ENCODE assay signal across 8 mouse cellular contexts in the genomic region with DNA sequence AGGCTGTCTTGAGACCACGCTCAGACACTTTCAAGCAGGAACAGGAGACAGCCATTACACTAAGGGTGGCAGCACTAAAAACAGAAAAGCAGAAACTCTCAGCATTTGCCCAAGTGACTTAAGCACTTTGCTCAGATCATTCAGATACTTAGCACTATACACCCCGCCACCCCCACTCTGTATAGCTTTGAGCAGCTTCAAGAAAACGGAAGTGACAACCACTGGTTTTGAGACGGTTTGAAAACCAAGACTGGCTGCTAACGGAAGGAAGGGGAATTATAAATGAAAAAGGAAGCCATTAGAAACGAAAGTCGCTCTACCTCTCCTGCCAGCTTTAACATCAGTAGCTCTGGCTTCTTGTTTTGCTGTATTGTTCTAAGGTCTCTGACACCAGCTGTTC. TPM values are rescaled to one million over a fixed set of nuclear protein-coding genes. Genes with fewer than 3 reads are reported as not detected.
DNase-seq lines count a peak whose midpoint lies in the region; ATAC-seq and TF ChIP-seq lines count a peak whose summit lies in the region.

No protein-coding gene starts in this region.

- H3K4me3 ChIP-seq in kidney, embryonic 15.5 days (replicated peaks): no peak overlapping the region
- H3K4me3 ChIP-seq in bone marrow, adult 2 months (replicated peaks; ENCODE audit: control insufficient read depth, low read depth, low read length): peak overlapping the region; percentile 21
- no peak overlapping the region for H3K4me3 ChIP-seq in lung, embryonic 14.5 days (ENCODE audit: low read depth, low read length)

- no peak overlapping the region for H3K4me2 ChIP-seq in kidney, embryonic 15.5 days
- H3K4me2 ChIP-seq in lung, embryonic 14.5 days: no peak overlapping the region

- no peak for ATAC-seq in kidney, embryonic 15.5 days (replicated peaks; ENCODE audit: low FRiP score)
- ATAC-seq in lung, embryonic 14.5 days (ENCODE audit: insufficient read depth): no peak
- no peak for ATAC-seq in cerebellum, adult (ENCODE audit: insufficient number of reproducible peaks, low FRiP score, low TSS enrichment)

- no peak for TF ChIP-seq CTCF in bone marrow, adult 2 months (IDR thresholded peaks at IDR 0.05; ENCODE audit: control insufficient read depth, insufficient read depth, low read length)
- TF ChIP-seq CTCF in lung, embryonic 14.5 days (IDR thresholded peaks at IDR 0.05; ENCODE audit: low read depth): no peak

- H3K4me1 ChIP-seq in kidney, embryonic 15.5 days: peaks cover 46% of the 10 kb centered on the region
- peaks cover 14% of the 10 kb centered on the region for H3K4me1 ChIP-seq in bone marrow, adult 2 months (ENCODE audit: control insufficient read depth, insufficient read depth, low read length)
- H3K4me1 ChIP-seq in lung, embryonic 14.5 days (ENCODE audit: insufficient read depth): 0 out of 2 replicates have a peak, but pooled peaks cover 6% of the 10 kb centered on the region

- H3K9me3 ChIP-seq in kidney, embryonic 15.5 days (replicated peaks): no peaks in the 10 kb centered on the region
- no peaks in the 10 kb centered on the region for H3K9me3 ChIP-seq in lung, embryonic 14.5 days (ENCODE audit: low read depth, low read length)

- H3K36me3 ChIP-seq in kidney, embryonic 15.5 days: peaks cover 16% of the 10 kb centered on the region
- peaks cover 15% of the 10 kb centered on the region; the same call in 1 of the 2 replicates for H3K36me3 ChIP-seq in lung, embryonic 14.5 days (ENCODE audit: insufficient read depth)

- DNase-seq in kidney, postnatal 14 days: no peak
- DNase-seq in lung, embryonic 14.5 days: peak; percentile 24
- DNase-seq in spleen, postnatal 36 days (ENCODE audit: low spot score in 2 of 2): peak; percentile 87 to 90
- no peak for DNase-seq in embryo, embryonic 11 days
- no peak for DNase-seq in urinary bladder, postnatal 36 days (ENCODE audit: low spot score in 2 of 2)

- no peak for TF ChIP-seq POLR2A in bone marrow, adult 2 months (IDR thresholded peaks at IDR 0.05; ENCODE audit: borderline replicate concordance, control insufficient read depth, low read depth, low read length)

- 0 out of 2 replicates have a peak overlapping the region, but pooled peaks have one; percentile 18 for H3K27ac ChIP-seq in kidney, embryonic 15.5 days
- peak overlapping the region; percentile 95 for H3K27ac ChIP-seq in bone marrow, adult 2 months (ENCODE audit: control insufficient read depth, insufficient read depth, low read depth, low read length, poor library complexity)
- H3K27ac ChIP-seq in lung, embryonic 14.5 days (ENCODE audit: low read depth): 0 out of 2 replicates have a peak overlapping the region, but pooled peaks have one; percentile 0

- 77% methylated on average over 7 of the region's 7 CpGs for WGBS in kidney, embryonic 15.5 days
- 4% methylated on average over 7 of the region's 7 CpGs for WGBS in bone marrow, adult 2 months
- WGBS in lung, embryonic 14.5 days: 80% methylated on average over 7 of the region's 7 CpGs

- no peak overlapping the region for H3K9ac ChIP-seq in kidney, embryonic 15.5 days
- no peak overlapping the region for H3K9ac ChIP-seq in lung, embryonic 14.5 days

- H3K27me3 ChIP-seq in kidney, embryonic 15.5 days: no peaks in the 10 kb centered on the region
- no peaks in the 10 kb centered on the region for H3K27me3 ChIP-seq in lung, embryonic 14.5 days (ENCODE audit: insufficient read depth, low read length)

RNA-seq across cellular contexts. Expression of a gene that starts 5.0 kb away (rescaled TPM):
- polyA plus RNA-seq in kidney, embryonic 15.5 days (2015; fragmentation: Nextera tagmentation; extraction: Ambion mirVana): 7.4 and 7.8 TPM in 2 replicates
- 53.3 and 89.0 TPM in 2 replicates for polyA plus RNA-seq in bone marrow, adult 2 months (2011; ENCODE audit: insufficient read depth, insufficient read length, low replicate concordance, missing spikeins)
- 7.6 and 7.8 TPM in 2 replicates for polyA plus RNA-seq in lung, embryonic 14.5 days (2014; fragmentation: Nextera tagmentation; extraction: Ambion mirVana)

RNA-seq across cellular contexts. Expression of a gene that starts 22.6 kb away (rescaled TPM):
- 1.5 and 1.6 TPM in 2 replicates for polyA plus RNA-seq in kidney, embryonic 15.5 days (2015; fragmentation: Nextera tagmentation; extraction: Ambion mirVana)
- polyA plus RNA-seq in bone marrow, adult 2 months (2011; ENCODE audit: insufficient read depth, insufficient read length, low replicate concordance, missing spikeins): 36.2 and 42.5 TPM in 2 replicates
- 1.0 and 1.3 TPM in 2 replicates for polyA plus RNA-seq in lung, embryonic 14.5 days (2014; fragmentation: Nextera tagmentation; extraction: Ambion mirVana)

RNA-seq across cellular contexts. Expression of a gene that starts 31.1 kb away (rescaled TPM):
- 112 and 119 TPM in 2 replicates for polyA plus RNA-seq in kidney, embryonic 15.5 days (2015; fragmentation: Nextera tagmentation; extraction: Ambion mirVana)
- polyA plus RNA-seq in bone marrow, adult 2 months (2011; ENCODE audit: insufficient read depth, insufficient read length, low replicate concordance, missing spikeins): 11.7 and 19.8 TPM in 2 replicates
- 94.0 and 98.5 TPM in 2 replicates for polyA plus RNA-seq in lung, embryonic 14.5 days (2014; fragmentation: Nextera tagmentation; extraction: Ambion mirVana)

RNA-seq across cellular contexts. Expression of a gene that starts 36.6 kb away (rescaled TPM):
- polyA plus RNA-seq in kidney, embryonic 15.5 days (2015; fragmentation: Nextera tagmentation; extraction: Ambion mirVana): 1.1 and 1.6 TPM in 2 replicates
- 3.7 TPM in 1 of 2 replicates, not detected in the other for polyA plus RNA-seq in bone marrow, adult 2 months (2011; ENCODE audit: insufficient read depth, insufficient read length, low replicate concordance, missing spikeins)
- polyA plus RNA-seq in lung, embryonic 14.5 days (2014; fragmentation: Nextera tagmentation; extraction: Ambion mirVana): 1.4 and 1.6 TPM in 2 replicates

RNA-seq across cellular contexts. Expression of a gene that starts 49.9 kb away (rescaled TPM):
- 0.08 TPM in 1 of 2 replicates, not detected in the other for polyA plus RNA-seq in kidney, embryonic 15.5 days (2015; fragmentation: Nextera tagmentation; extraction: Ambion mirVana)
- polyA plus RNA-seq in bone marrow, adult 2 months (2011; ENCODE audit: insufficient read depth, insufficient read length, low replicate concordance, missing spikeins): not detected in 2 replicates
- polyA plus RNA-seq in lung, embryonic 14.5 days (2014; fragmentation: Nextera tagmentation; extraction: Ambion mirVana): not detected in 2 replicates

Comparison
In these comparisons a context has a peak if more than half of its experiments do, and no peak if none do; other contexts are left out.
1. H3K27ac ChIP-seq: peak in every context shown above with its lines; median percentile 95 in bone marrow, adult 2 months; 18 in kidney, embryonic 15.5 days; 0 in lung, embryonic 14.5 days.
2. DNase-seq: peak in lung, embryonic 14.5 days (single experiment) and spleen, postnatal 36 days (2 of 2); none in kidney, postnatal 14 days (single experiment), embryo, embryonic 11 days (single experiment) and urinary bladder, postnatal 36 days (0 of 2).
3. RNA of a gene that starts 22.6 kb away (polyA plus RNA-seq): 36.2 to 42.5 TPM in bone marrow, adult 2 months; 1.5 to 1.6 TPM in kidney, embryonic 15.5 days and 1.0 to 1.3 TPM in lung, embryonic 14.5 days; every median in the first group is over 10 times any median in the second.